8 mouse cellular contexts compared by ENCODE assay signal in genomic region chr15:99704041-99704681, GRCm38 (mm10). TPM values are rescaled to one million over a fixed set of nuclear protein-coding genes. Genes with fewer than 3 reads are reported as not detected.
DNase-seq lines count a peak whose midpoint lies in the region; ATAC-seq and TF ChIP-seq lines count a peak whose summit lies in the region.
"Had no signal": no experiment of that assay in that cellular context is flagged by ENCODE, and none has a peak within 500 bp of the region (broad histone marks: within the 10 kb centered on the region; RNA-seq: fewer than 3 reads in every experiment).

No protein-coding gene starts in this region.

- DNase-seq in right cerebral cortex, adult 18-20 months: peak; percentile 71
- no peak for DNase-seq in right cerebral cortex, postnatal 14 days
- DNase-seq in forebrain, embryonic 11.5 days (ENCODE audit: low spot score): no peak
- no peak for DNase-seq in gastrocnemius, postnatal 10 days
- no peak for DNase-seq in urinary bladder, adult 18-20 months (ENCODE audit: low spot score in 2 of 2)

- H3K9ac ChIP-seq in forebrain, embryonic 11.5 days (ENCODE audit: low read length): peak overlapping the region; percentile 39
- H3K9ac ChIP-seq in intestine, postnatal 0 days (ENCODE audit: low read depth, low read length): no peak overlapping the region
- peak overlapping the region; percentile 88 for H3K9ac ChIP-seq in midbrain, embryonic 16.5 days (ENCODE audit: low read depth, low read length)
- H3K9ac ChIP-seq: liver, embryonic 14.5 days had no signal

- no peaks in the 10 kb centered on the region for H3K27me3 ChIP-seq in forebrain, embryonic 11.5 days (ENCODE audit: control insufficient read depth, insufficient read depth, low read length)
- no peaks in the 10 kb centered on the region for H3K27me3 ChIP-seq in intestine, postnatal 0 days (replicated peaks; ENCODE audit: control insufficient read depth, insufficient read depth, low read length)
- no peaks in the 10 kb centered on the region for H3K27me3 ChIP-seq in midbrain, embryonic 16.5 days (ENCODE audit: control insufficient read depth, insufficient read depth, low read depth, low read length)

- H3K36me3 ChIP-seq in forebrain, embryonic 11.5 days (ENCODE audit: control insufficient read depth, insufficient read depth, low read length): peaks cover 16% of the 10 kb centered on the region
- H3K36me3 ChIP-seq in intestine, postnatal 0 days (ENCODE audit: control insufficient read depth, insufficient read depth): peaks cover 40% of the 10 kb centered on the region
- H3K36me3 ChIP-seq in midbrain, embryonic 16.5 days (ENCODE audit: control insufficient read depth, insufficient read depth, low read length): peaks cover 31% of the 10 kb centered on the region

- TF ChIP-seq CTCF in intestine, postnatal 0 days (IDR thresholded peaks at IDR 0.05; ENCODE audit: low read depth): no peak

- H3K4me2 ChIP-seq in forebrain, embryonic 11.5 days (ENCODE audit: low read depth, low read length, severe bottlenecking): peak overlapping the region; percentile 70
- H3K4me2 ChIP-seq in intestine, postnatal 0 days (replicated peaks; ENCODE audit: low read depth): peak overlapping the region; percentile 48
- peak overlapping the region; percentile 99 for H3K4me2 ChIP-seq in midbrain, embryonic 16.5 days (ENCODE audit: low read length)

- WGBS in forebrain, embryonic 11.5 days: 29% methylated on average over 23 of the region's 23 CpGs
- WGBS in intestine, postnatal 0 days: 43% methylated on average over 23 of the region's 23 CpGs
- WGBS in midbrain, embryonic 16.5 days: 18% methylated on average over 23 of the region's 23 CpGs

- H3K27ac ChIP-seq in forebrain, embryonic 11.5 days (ENCODE audit: low read depth, low read length): peak overlapping the region; percentile 41; the same call in 1 of the 2 replicates
- peak overlapping the region; percentile 50 for H3K27ac ChIP-seq in intestine, postnatal 0 days (ENCODE audit: low read depth, low read length)
- peak overlapping the region; percentile 68 for H3K27ac ChIP-seq in midbrain, embryonic 16.5 days (ENCODE audit: low read length)
- H3K27ac ChIP-seq: liver, embryonic 14.5 days had no signal

- H3K4me3 ChIP-seq in forebrain, embryonic 11.5 days (ENCODE audit: low read depth, low read length): peak overlapping the region; percentile 16; the same call in 1 of the 2 replicates
- no peak overlapping the region for H3K4me3 ChIP-seq in intestine, postnatal 0 days (ENCODE audit: low read depth, low read length)
- peak overlapping the region; percentile 27 for H3K4me3 ChIP-seq in midbrain, embryonic 16.5 days (ENCODE audit: low read depth, low read length)

- peaks cover 18% of the 10 kb centered on the region for H3K4me1 ChIP-seq in forebrain, embryonic 11.5 days (replicated peaks; ENCODE audit: control insufficient read depth, insufficient read depth, low read length)
- H3K4me1 ChIP-seq in intestine, postnatal 0 days (replicated peaks; ENCODE audit: control insufficient read depth, insufficient read depth, low read length): peaks cover 3% of the 10 kb centered on the region
- peaks cover 24% of the 10 kb centered on the region for H3K4me1 ChIP-seq in midbrain, embryonic 16.5 days (ENCODE audit: control insufficient read depth, insufficient read depth, low read length)

- ATAC-seq in forebrain, embryonic 11.5 days (replicated peaks; ENCODE audit: low FRiP score): no peak
- ATAC-seq in intestine, postnatal 0 days: no peak
- ATAC-seq in midbrain, embryonic 16.5 days: no peak

- no peaks in the 10 kb centered on the region for H3K9me3 ChIP-seq in forebrain, embryonic 11.5 days (ENCODE audit: control insufficient read depth, low read length)
- H3K9me3 ChIP-seq in intestine, postnatal 0 days (ENCODE audit: control insufficient read depth): no peaks in the 10 kb centered on the region
- H3K9me3 ChIP-seq in midbrain, embryonic 16.5 days (replicated peaks; ENCODE audit: control insufficient read depth, low read length, poor library complexity, severe bottlenecking): no peaks in the 10 kb centered on the region

RNA-seq across cellular contexts. Expression of gene Gm17349, which starts 1.1 kb away (rescaled TPM):
- not detected in 2 replicates for polyA plus RNA-seq in forebrain, embryonic 11.5 days (2014; fragmentation: Nextera tagmentation; extraction: Ambion mirVana)
- polyA plus RNA-seq in intestine, postnatal 0 days (2015; fragmentation: Nextera tagmentation; extraction: Ambion mirVana): 1.2 and 3.0 TPM in 2 replicates
- not detected in 2 replicates for polyA plus RNA-seq in midbrain, embryonic 16.5 days (2015; fragmentation: Nextera tagmentation; extraction: Ambion mirVana)
- total RNA-seq in gastrocnemius, postnatal 10 days (2021): 1 to 10 TPM in 1 of 2 experiments, not detected in 1; 2.4 TPM
- polyA plus RNA-seq: liver, embryonic 14.5 days had no signal

RNA-seq across cellular contexts. Expression of gene Smarcd1, which starts 2.2 kb away (rescaled TPM):
- 134 and 142 TPM in 2 replicates for polyA plus RNA-seq in forebrain, embryonic 11.5 days (2014; fragmentation: Nextera tagmentation; extraction: Ambion mirVana)
- polyA plus RNA-seq in intestine, postnatal 0 days (2015; fragmentation: Nextera tagmentation; extraction: Ambion mirVana): 13.2 and 13.3 TPM in 2 replicates
- 86.0 and 110 TPM in 2 replicates for polyA plus RNA-seq in midbrain, embryonic 16.5 days (2015; fragmentation: Nextera tagmentation; extraction: Ambion mirVana)
- total RNA-seq in gastrocnemius, postnatal 10 days (2021): 10 to 100 TPM; 15.4 to 15.9 TPM

RNA-seq across cellular contexts. Expression of gene Gpd1, which starts 13.2 kb away (rescaled TPM):
- polyA plus RNA-seq in forebrain, embryonic 11.5 days (2014; fragmentation: Nextera tagmentation; extraction: Ambion mirVana): 0.35 and 0.53 TPM in 2 replicates
- polyA plus RNA-seq in intestine, postnatal 0 days (2015; fragmentation: Nextera tagmentation; extraction: Ambion mirVana): 124 and 136 TPM in 2 replicates
- 1.4 and 1.7 TPM in 2 replicates for polyA plus RNA-seq in midbrain, embryonic 16.5 days (2015; fragmentation: Nextera tagmentation; extraction: Ambion mirVana)
- total RNA-seq in gastrocnemius, postnatal 10 days (2021): 100 to 1,000 TPM; 358 to 467 TPM

RNA-seq across cellular contexts. Expression of gene Cox14, which starts 21.3 kb away (rescaled TPM):
- polyA plus RNA-seq in forebrain, embryonic 11.5 days (2014; fragmentation: Nextera tagmentation; extraction: Ambion mirVana): 140 and 154 TPM in 2 replicates
- 298 and 301 TPM in 2 replicates for polyA plus RNA-seq in intestine, postnatal 0 days (2015; fragmentation: Nextera tagmentation; extraction: Ambion mirVana)
- polyA plus RNA-seq in midbrain, embryonic 16.5 days (2015; fragmentation: Nextera tagmentation; extraction: Ambion mirVana): 142 and 164 TPM in 2 replicates
- total RNA-seq in gastrocnemius, postnatal 10 days (2021): 100 to 1,000 TPM; 162 to 182 TPM

RNA-seq across cellular contexts. Expression of gene Asic1, which starts 34.0 kb away (rescaled TPM):
- polyA plus RNA-seq in forebrain, embryonic 11.5 days (2014; fragmentation: Nextera tagmentation; extraction: Ambion mirVana): 3.9 and 5.3 TPM in 2 replicates
- polyA plus RNA-seq in intestine, postnatal 0 days (2015; fragmentation: Nextera tagmentation; extraction: Ambion mirVana): 1.4 and 2.1 TPM in 2 replicates
- polyA plus RNA-seq in midbrain, embryonic 16.5 days (2015; fragmentation: Nextera tagmentation; extraction: Ambion mirVana): 47.9 and 53.9 TPM in 2 replicates
- total RNA-seq in gastrocnemius, postnatal 10 days (2021): 1 to 10 TPM; 1.1 to 2.1 TPM

Comparison
In these comparisons a context has a peak if more than half of its experiments do, and no peak if none do; other contexts are left out.
1. H3K4me2 ChIP-seq: peak in every context shown above with its lines; median percentile 99 in midbrain, embryonic 16.5 days; 70 in forebrain, embryonic 11.5 days; 48 in intestine, postnatal 0 days.
2. RNA of gene Gpd1, which starts 13.2 kb away (polyA plus RNA-seq): 124 to 136 TPM in intestine, postnatal 0 days; 1.4 to 1.7 TPM in midbrain, embryonic 16.5 days and 0.35 to 0.53 TPM in forebrain, embryonic 11.5 days; every median in the first group is over 10 times any median in the second.
3. Peak in every context shown above with its lines, with median percentiles within 50 percentile points of each other: H3K27ac ChIP-seq.